Mouse (Mus musculus) heart, adult 2 months (tissue): ENCODE measurements around the gene Tap2.

Experiments
- CTCF ChIP-seq: fragments of 200-600 bp; IDR thresholded peaks from 2 replicates; pipeline ENCODE4 v1.8.1; 2022; ENCODE audit warnings: antibody characterized with exemption, mild to moderate bottlenecking, moderate library complexity
- POLR2A ChIP-seq: fragments of 200-500 bp; IDR thresholded peaks from 2 replicates; pipeline ENCODE4 v1.6.1; 2011; ENCODE audit warnings: mild to moderate bottlenecking, low read depth, low read length, control low read depth; ENCODE audit not compliant: insufficient read depth

DNA sequence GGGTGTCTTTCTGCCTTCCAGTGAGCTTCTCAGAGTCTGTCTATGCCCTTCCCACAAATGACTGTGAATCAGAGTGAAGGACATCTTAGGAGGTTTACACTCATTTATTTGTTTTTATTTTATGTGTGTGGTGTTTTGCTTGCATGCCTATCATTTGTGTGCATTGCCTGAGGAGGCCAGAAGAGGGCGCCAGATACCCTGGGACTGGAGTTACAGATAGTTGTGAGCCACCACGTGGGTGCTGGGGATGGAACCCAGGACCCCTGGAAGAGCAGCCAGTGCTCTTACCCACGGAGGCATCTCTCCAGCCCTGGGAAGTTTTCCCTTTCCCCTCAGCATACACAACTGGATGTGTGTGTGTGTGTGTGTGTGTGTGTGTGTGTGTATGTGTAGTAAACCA is 6.4 kb downstream of the Tap2 start:
- TF ChIP-seq POLR2A, result no peak
- peak; percentile 61 for TF ChIP-seq CTCF
